Mouse (Mus musculus) testis, postnatal 10 days (tissue): ENCODE measurements around the gene Dmrta2.
A peak's percentile ranks its signal among the peaks of the same experiment; 100 is the strongest.

Source experiments
- DNase-seq: peaks from one replicate; pipeline ENCODE4 v3.0.0; 2021; ENCODE audit warnings: low spot score

Gene Dmrta2

GRCm38 (mm10) chr4:110021956-110022625 is 44.2 kb downstream of the Dmrta2 start:
- DNase-seq: peak; percentile 93

GRCm38 (mm10) chr4:110028461-110029188 is 50.8 kb downstream of the Dmrta2 start:
- no peak for DNase-seq

- DNase-seq: no peak
Measured at GRCm38 (mm10) chr4:110029446-110029845, 51.6 kb downstream of the Dmrta2 start.
